Mouse (Mus musculus) hindbrain, postnatal 0 days (tissue): Measurements from ENCODE around the gene Cep19. TPM values are rescaled to one million over a fixed set of nuclear protein-coding genes. Genes with fewer than 3 reads are reported as not detected.

Source experiments
- ATAC-seq: fragments of 200-750 bp; cut with Nextera tagmentation; 2 replicates; pipeline ENCODE4 v1.8.0; 2017; ENCODE audit warnings: mild to moderate bottlenecking, moderate TSS enrichment, moderate library complexity
- DNase-seq: peaks from one replicate; pipeline ENCODE4 v3.0.0-alpha.2; 2015; ENCODE audit warnings: low spot score
- H3K27ac ChIP-seq: fragments of 300-500 bp; sonication (generic); 2 replicates; pipeline ENCODE4 v1.5.1; 2014; ENCODE audit warnings: mild to moderate bottlenecking
- H3K27me3 ChIP-seq: fragments of 300-500 bp; sonication (generic); 2 replicates; pipeline ENCODE4 v1.6.1; 2014; ENCODE audit warnings: low read length, mixed read lengths; ENCODE audit not compliant: insufficient read depth
- H3K36me3 ChIP-seq: fragments of 300-500 bp; sonication (generic); 2 replicates; pipeline ENCODE4 v1.6.1; 2014; ENCODE audit warnings: low read length, mixed read lengths; ENCODE audit not compliant: insufficient read depth
- H3K4me1 ChIP-seq: fragments of 300-500 bp; sonication (generic); 2 replicates; pipeline ENCODE4 v1.6.1; 2014; ENCODE audit warnings: antibody characterized with exemption, low read length, mixed read lengths; ENCODE audit not compliant: insufficient read depth
- H3K4me2 ChIP-seq: fragments of 300-500 bp; sonication (generic); 2 replicates; pipeline ENCODE4 v1.6.1; 2014; ENCODE audit warnings: low read depth, mild to moderate bottlenecking, low read length, moderate library complexity, mixed read lengths
- H3K4me3 ChIP-seq: fragments of 300-500 bp; sonication (generic); 2 replicates; pipeline ENCODE4 v1.5.1; 2014; ENCODE audit warnings: low read length
- H3K9ac ChIP-seq: fragments of 300-500 bp; sonication (generic); replicated peaks from 2 replicates; pipeline ENCODE4 v1.6.1; 2014; ENCODE audit warnings: mild to moderate bottlenecking, low read length, moderate library complexity, mixed read lengths
- H3K9me3 ChIP-seq: fragments of 300-500 bp; sonication (generic); 2 replicates; pipeline ENCODE4 v1.6.1; 2016; ENCODE audit warnings: low read length, mixed read lengths
- CTCF ChIP-seq: IDR thresholded peaks from 2 replicates; pipeline ENCODE4 v1.5.1; 2016; ENCODE audit warnings: antibody characterized with exemption, control low read depth, low read depth
- WGBS: fragments of 180-500 bp; shearing (Covaris S2); extraction: QIAGEN DNeasy Blood & Tissue Kit; methylation state at CpG from one replicate; pipeline ENCODE4 v1.1.7; 2014; 5-methylcytosine and 5-hydroxymethylcytosine counted together
- polyA plus RNA-seq: library from polyadenylated mRNA; unstranded; fragments of >200 nt; fragmentation: Nextera tagmentation; extraction: Ambion mirVana; gene quantifications from 2 replicates; pipeline ENCODE4 v1.2.1, GENCODE M21; 2015
- total RNA-seq: library from RNA; depleted of rRNA; stranded (reverse); fragments of >200 nt; gene quantifications from 2 replicates; pipeline ENCODE4 v1.2.3, GENCODE M21; 2014; rRNA removed

Gene Cep19
- total and polyA plus RNA-seq, 2 experiments from 2014 or later: 20.1 to 55.0 TPM

DNA sequence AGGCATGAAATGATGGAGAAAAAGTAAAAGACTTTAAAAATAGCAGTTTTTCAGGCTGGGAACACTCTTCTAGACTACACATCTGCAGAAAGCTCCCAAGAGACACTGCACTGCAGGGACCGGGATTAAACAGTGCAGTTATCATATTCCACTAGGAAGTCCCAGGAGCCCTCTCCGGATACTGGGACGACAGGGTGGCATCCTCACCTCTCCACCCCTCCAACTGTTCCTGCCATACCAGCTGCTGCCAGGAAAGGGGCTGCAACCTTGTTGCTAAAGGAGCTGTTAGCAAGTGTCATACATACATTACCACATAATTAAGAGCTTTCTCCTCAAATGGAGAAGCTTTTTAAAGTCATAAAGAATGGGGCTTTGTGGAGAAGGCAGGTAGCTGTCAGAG is 57.1 kb downstream of the Cep19 start:
- H3K4me1 ChIP-seq: no peaks in the 10 kb centered on the region
- WGBS: 38% methylated on average over 3 of the region's 3 CpGs
- no peak overlapping the region for H3K9ac ChIP-seq
- no peak overlapping the region for H3K27ac ChIP-seq
- no peak overlapping the region for H3K4me3 ChIP-seq
- no peak overlapping the region for H3K4me2 ChIP-seq
- no peaks in the 10 kb centered on the region for H3K27me3 ChIP-seq
- DNase-seq: no peak
- no peaks in the 10 kb centered on the region for H3K36me3 ChIP-seq
- ATAC-seq: no peak
- no peaks in the 10 kb centered on the region for H3K9me3 ChIP-seq
- no peak for TF ChIP-seq CTCF

DNA sequence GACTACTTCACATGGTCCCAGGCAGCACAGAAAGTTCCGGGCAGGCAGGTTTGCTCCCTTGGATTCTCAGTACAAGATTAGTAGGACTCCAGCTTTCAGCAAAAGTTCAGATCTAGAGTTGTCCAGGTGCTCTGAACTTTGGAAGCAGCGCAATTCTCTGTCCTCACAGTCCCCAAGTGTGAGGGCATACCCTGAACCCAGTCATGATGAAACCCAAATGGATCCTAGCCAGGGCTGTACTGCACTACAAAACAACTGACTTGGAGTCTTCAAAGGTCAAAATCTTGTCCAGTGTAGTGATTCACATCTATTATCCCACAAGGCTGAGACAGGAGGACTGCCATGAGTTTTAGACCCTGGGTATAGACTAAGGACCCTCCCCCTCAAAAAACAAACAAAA is 57.8 kb downstream of the Cep19 start:
- ATAC-seq (no peak), DNase-seq (no peak)
- H3K36me3 ChIP-seq: no peaks in the 10 kb centered on the region
- no peaks in the 10 kb centered on the region for H3K9me3 ChIP-seq
- H3K27me3 ChIP-seq: no peaks in the 10 kb centered on the region
- no peak overlapping the region for H3K27ac ChIP-seq
- no peaks in the 10 kb centered on the region for H3K4me1 ChIP-seq
- no peak overlapping the region for H3K9ac ChIP-seq
- WGBS: 89% methylated on average over 2 of the region's 2 CpGs
- TF ChIP-seq CTCF: no peak
- H3K4me2 ChIP-seq: no peak overlapping the region
- H3K4me3 ChIP-seq: no peak overlapping the region

Other genes with a start within 250 kb of the Cep19 start
- gene Meltf, start 221.0 kb upstream of the Cep19 start, total RNA-seq: 0.14 and 0.16 TPM in 2 replicates
- 0.18 and 0.41 TPM in 2 replicates for gene Meltf, start 221.0 kb upstream of the Cep19 start, polyA plus RNA-seq
- 6.1 and 16.9 TPM in 2 replicates for gene Pigz, start 165.9 kb upstream of the Cep19 start, total RNA-seq
- 5.2 and 5.5 TPM in 2 replicates for gene Pigz, start 165.9 kb upstream of the Cep19 start, polyA plus RNA-seq
- gene 0610012G03Rik, start 151.3 kb upstream of the Cep19 start, total RNA-seq: 111 and 117 TPM in 2 replicates
- 142 and 144 TPM in 2 replicates for gene 0610012G03Rik, start 151.3 kb upstream of the Cep19 start, polyA plus RNA-seq
- 18.0 and 19.9 TPM in 2 replicates for gene Ncbp2, start 151.3 kb upstream of the Cep19 start, total RNA-seq
- gene Ncbp2, start 151.3 kb upstream of the Cep19 start, polyA plus RNA-seq: 63.7 and 64.9 TPM in 2 replicates
- 21.3 and 21.4 TPM in 2 replicates for gene Senp5, start 96.5 kb upstream of the Cep19 start, total RNA-seq
- gene Senp5, start 96.5 kb upstream of the Cep19 start, polyA plus RNA-seq: 11.6 and 11.8 TPM in 2 replicates
- gene Pak2, start 20.5 kb upstream of the Cep19 start, total RNA-seq: 21.7 and 22.5 TPM in 2 replicates
- 21.8 TPM in 2 replicates for gene Pak2, start 20.5 kb upstream of the Cep19 start, polyA plus RNA-seq
- gene Pigx, start 60 bp upstream of the Cep19 start, total RNA-seq: 46.5 and 47.3 TPM in 2 replicates
- gene Pigx, start 60 bp upstream of the Cep19 start, polyA plus RNA-seq: 86.7 and 93.3 TPM in 2 replicates
- 8.7 and 17.3 TPM in 2 replicates for gene Nrros, start 65.8 kb downstream of the Cep19 start, total RNA-seq
- 5.4 and 6.7 TPM in 2 replicates for gene Nrros, start 65.8 kb downstream of the Cep19 start, polyA plus RNA-seq
- gene Bex6, start 80.0 kb downstream of the Cep19 start, total RNA-seq: not detected in 2 replicates
- gene Bex6, start 80.0 kb downstream of the Cep19 start, polyA plus RNA-seq: not detected in 2 replicates
- 29.1 and 30.6 TPM in 2 replicates for gene Fbxo45, start 147.4 kb downstream of the Cep19 start, total RNA-seq
- gene Fbxo45, start 147.4 kb downstream of the Cep19 start, polyA plus RNA-seq: 16.0 and 16.3 TPM in 2 replicates
- gene Wdr53, start 147.4 kb downstream of the Cep19 start, total RNA-seq: 5.4 and 11.3 TPM in 2 replicates
- 13.5 and 14.1 TPM in 2 replicates for gene Wdr53, start 147.4 kb downstream of the Cep19 start, polyA plus RNA-seq
- not detected in 2 replicates for gene Smco1, start 171.7 kb downstream of the Cep19 start, total RNA-seq
- 0.10 TPM in 1 of 2 replicates, not detected in the other for gene Smco1, start 171.7 kb downstream of the Cep19 start, polyA plus RNA-seq
- 42.5 and 55.3 TPM in 2 replicates for gene Rnf168, start 177.7 kb downstream of the Cep19 start, total RNA-seq
- gene Rnf168, start 177.7 kb downstream of the Cep19 start, polyA plus RNA-seq: 26.0 and 29.6 TPM in 2 replicates
- gene Ubxn7, start 232.5 kb downstream of the Cep19 start, total RNA-seq: 27.1 and 28.7 TPM in 2 replicates
- gene Ubxn7, start 232.5 kb downstream of the Cep19 start, polyA plus RNA-seq: 12.0 and 12.1 TPM in 2 replicates